Comparison of ENCODE assay signal across 12 mouse cellular contexts in the genomic region with DNA sequence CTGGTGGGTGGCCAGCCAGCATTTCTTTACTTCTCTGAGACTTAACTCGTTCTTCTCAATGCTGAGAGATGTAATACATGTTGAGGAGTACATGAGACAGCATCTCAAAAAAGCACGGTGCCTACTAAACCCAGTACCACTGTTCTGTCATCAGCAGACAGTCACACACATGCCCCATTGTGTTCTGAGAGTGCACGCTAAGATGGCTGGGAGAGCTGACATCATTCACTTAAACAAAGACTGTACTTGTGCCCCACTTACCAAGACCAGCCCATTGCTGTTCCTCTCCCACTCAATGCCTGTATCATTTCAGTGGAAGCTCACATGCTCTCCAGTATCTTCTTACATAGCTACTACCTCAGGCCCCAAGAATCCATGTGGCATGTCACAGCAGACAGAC.
A peak's percentile ranks its signal among the peaks of the same experiment; 100 is the strongest.
DNase-seq lines count a peak whose midpoint lies in the region; ATAC-seq lines count a peak whose summit lies in the region.
"Had no signal": no experiment of that assay in that cellular context is flagged by ENCODE, and none has a peak within 500 bp of the region (broad histone marks: within the 10 kb centered on the region; RNA-seq: fewer than 3 reads in every experiment).

No protein-coding gene starts in this region.

- no peaks in the 10 kb centered on the region for H3K9me3 ChIP-seq in embryonic facial prominence, embryonic 15.5 days (replicated peaks)
- peaks cover 11% of the 10 kb centered on the region for H3K9me3 ChIP-seq in hindbrain, embryonic 12.5 days (replicated peaks)
- H3K9me3 ChIP-seq in midbrain, embryonic 15.5 days, result no peaks in the 10 kb centered on the region
- 0 out of 2 replicates have a peak, but pooled peaks cover 2% of the 10 kb centered on the region for H3K9me3 ChIP-seq in heart, embryonic 11.5 days (replicated peaks; ENCODE audit: control insufficient read depth, low read length)
- H3K9me3 ChIP-seq: embryonic facial prominence, embryonic 13.5 days had no signal

- H3K4me2 ChIP-seq in embryonic facial prominence, embryonic 15.5 days (replicated peaks), result no peak overlapping the region
- no peak overlapping the region for H3K4me2 ChIP-seq in hindbrain, embryonic 12.5 days (replicated peaks)
- H3K4me2 ChIP-seq in midbrain, embryonic 15.5 days, result no peak overlapping the region
- no peak overlapping the region for H3K4me2 ChIP-seq in heart, embryonic 11.5 days
- H3K4me2 ChIP-seq: embryonic facial prominence, embryonic 13.5 days had no signal

- H3K27me3 ChIP-seq in embryonic facial prominence, embryonic 15.5 days, result no peaks in the 10 kb centered on the region
- no peaks in the 10 kb centered on the region for H3K27me3 ChIP-seq in hindbrain, embryonic 12.5 days
- H3K27me3 ChIP-seq in midbrain, embryonic 15.5 days (replicated peaks), result no peaks in the 10 kb centered on the region
- no peaks in the 10 kb centered on the region for H3K27me3 ChIP-seq in heart, embryonic 11.5 days (ENCODE audit: control insufficient read depth, insufficient read depth, low read length)
- H3K27me3 ChIP-seq: CH12.LX; embryonic facial prominence, embryonic 13.5 days had no signal

- ATAC-seq in embryonic facial prominence, embryonic 15.5 days (ENCODE audit: insufficient number of reproducible peaks, low FRiP score, low TSS enrichment, low read depth), result peak; percentile 11; the same call in 1 of the 2 replicates
- ATAC-seq in hindbrain, embryonic 12.5 days (ENCODE audit: low FRiP score), result peak; percentile 55; the same call in 1 of the 2 replicates
- ATAC-seq in midbrain, embryonic 15.5 days (replicated peaks), result peak; percentile 58
- ATAC-seq in heart, embryonic 11.5 days (replicated peaks; ENCODE audit: insufficient number of reproducible peaks, low FRiP score, low TSS enrichment), result no peak

- no peak overlapping the region for H3K9ac ChIP-seq in embryonic facial prominence, embryonic 15.5 days
- no peak overlapping the region for H3K9ac ChIP-seq in hindbrain, embryonic 12.5 days
- no peak overlapping the region for H3K9ac ChIP-seq in midbrain, embryonic 15.5 days
- H3K9ac ChIP-seq in heart, embryonic 11.5 days (ENCODE audit: low read depth, low read length), result no peak overlapping the region
- H3K9ac ChIP-seq: embryonic facial prominence, embryonic 13.5 days had no signal

- H3K36me3 ChIP-seq in embryonic facial prominence, embryonic 15.5 days, result no peaks in the 10 kb centered on the region
- H3K36me3 ChIP-seq in hindbrain, embryonic 12.5 days, result no peaks in the 10 kb centered on the region
- H3K36me3 ChIP-seq in midbrain, embryonic 15.5 days (replicated peaks), result no peaks in the 10 kb centered on the region
- H3K36me3 ChIP-seq in heart, embryonic 11.5 days (ENCODE audit: control insufficient read depth, insufficient read depth, low read length), result no peaks in the 10 kb centered on the region
- H3K36me3 ChIP-seq: embryonic facial prominence, embryonic 13.5 days had no signal

- DNase-seq in layer of hippocampus, adult 8-10 months (ENCODE audit: low spot score in 2 of 2), result peak; percentile 25 to 44
- DNase-seq in layer of hippocampus, postnatal 10 days (ENCODE audit: low spot score in 2 of 2), result no peak
- DNase-seq in right cerebral cortex, postnatal 25 days, result no peak
- no peak for DNase-seq in right cerebral cortex, postnatal 14 days
- DNase-seq: gastrocnemius, postnatal 25 days; lung, adult 2 months had no signal

- H3K27ac ChIP-seq in embryonic facial prominence, embryonic 15.5 days (replicated peaks), result no peak overlapping the region
- 0 out of 2 replicates have a peak overlapping the region, but pooled peaks have one; percentile 45 for H3K27ac ChIP-seq in hindbrain, embryonic 12.5 days
- no peak overlapping the region for H3K27ac ChIP-seq in midbrain, embryonic 15.5 days
- H3K27ac ChIP-seq in heart, embryonic 11.5 days (ENCODE audit: low read depth, low read length), result no peak overlapping the region
- H3K27ac ChIP-seq: embryonic facial prominence, embryonic 13.5 days had no signal

- 36% methylated on average over 3 of the region's 3 CpGs for WGBS in embryonic facial prominence, embryonic 15.5 days
- 50% methylated on average over 3 of the region's 3 CpGs for WGBS in hindbrain, embryonic 12.5 days
- whole genome bisulfite sequencing in midbrain, embryonic 15.5 days, result 43% methylated on average over 3 of the region's 3 CpGs
- 53% methylated on average over 3 of the region's 3 CpGs for WGBS in heart, embryonic 11.5 days (ENCODE audit: insufficient replicate concordance)

- H3K4me1 ChIP-seq in embryonic facial prominence, embryonic 15.5 days, result 0 out of 2 replicates have a peak, but pooled peaks cover 5% of the 10 kb centered on the region
- peaks cover 14% of the 10 kb centered on the region for H3K4me1 ChIP-seq in hindbrain, embryonic 12.5 days
- H3K4me1 ChIP-seq in midbrain, embryonic 15.5 days, result peaks cover 16% of the 10 kb centered on the region
- H3K4me1 ChIP-seq in heart, embryonic 11.5 days (ENCODE audit: control insufficient read depth, insufficient read depth, low read length), result no peaks in the 10 kb centered on the region

- H3K4me3 ChIP-seq in embryonic facial prominence, embryonic 15.5 days (replicated peaks), result no peak overlapping the region
- H3K4me3 ChIP-seq in hindbrain, embryonic 12.5 days, result no peak overlapping the region
- H3K4me3 ChIP-seq in midbrain, embryonic 15.5 days, result no peak overlapping the region
- no peak overlapping the region for H3K4me3 ChIP-seq in heart, embryonic 11.5 days (ENCODE audit: low read depth, low read length)
- H3K4me3 ChIP-seq: embryonic facial prominence, embryonic 13.5 days had no signal

Comparison
In these comparisons a context has a peak if more than half of its experiments do, and no peak if none do; other contexts are left out.
1. DNase-seq: peak in layer of hippocampus, adult 8-10 months (2 of 2); none in layer of hippocampus, postnatal 10 days (0 of 2), right cerebral cortex, postnatal 25 days (single experiment) and right cerebral cortex, postnatal 14 days (single experiment).